Mouse (Mus musculus) right cerebral cortex, postnatal 36 days (tissue): ENCODE measurements around the gene Maml3.
A peak's percentile ranks its signal among the peaks of the same experiment; 100 is the strongest.

Experiments
- DNase-seq, 2 experiments: peaks; one replicate each; pipeline ENCODE4 v3.0.0; 2022; ENCODE audit warnings: low spot score in 2 of 2, mixed read lengths in 1 of 2

The Maml3 gene

DNA sequence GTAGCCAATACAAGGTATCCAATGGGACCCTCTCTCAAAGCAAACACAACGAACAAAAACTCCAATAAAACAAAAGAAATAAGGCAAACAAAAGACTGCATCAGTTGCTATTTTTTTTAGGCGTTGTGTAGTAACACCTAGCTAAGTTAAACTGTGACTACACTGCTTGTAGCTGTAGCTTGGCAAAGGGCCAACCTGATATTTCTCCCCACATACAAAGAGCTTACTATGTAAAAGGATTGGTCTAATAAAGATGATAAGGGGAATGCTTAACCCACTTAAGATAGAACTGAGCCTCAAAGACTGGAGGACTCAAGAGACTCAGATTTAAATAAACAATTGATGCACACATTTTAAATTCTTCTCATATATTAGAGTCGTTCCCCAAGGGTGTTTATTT lies 230.6 kb downstream of the Maml3 start:
- no peak for DNase-seq

DNA sequence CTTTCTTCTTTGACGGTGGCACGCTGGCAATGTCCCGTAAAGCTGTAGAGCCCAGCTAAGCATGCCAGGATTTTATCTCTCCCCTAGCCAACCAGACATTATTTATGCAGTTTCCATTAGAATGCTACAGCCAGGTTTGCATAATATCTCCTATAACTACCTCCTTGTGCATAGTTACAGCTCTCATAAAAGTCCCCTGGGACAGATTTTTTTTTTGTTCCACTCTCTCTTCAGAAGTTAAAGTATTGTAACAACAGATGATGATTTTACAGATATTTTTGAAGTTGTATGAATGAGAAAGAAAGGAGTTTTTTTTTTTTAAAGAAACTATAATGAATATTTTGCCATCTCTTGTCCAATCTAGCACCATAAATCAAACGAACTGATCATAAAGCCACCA lies 232.1 kb downstream of the Maml3 start:
- DNase-seq: no peak

DNA sequence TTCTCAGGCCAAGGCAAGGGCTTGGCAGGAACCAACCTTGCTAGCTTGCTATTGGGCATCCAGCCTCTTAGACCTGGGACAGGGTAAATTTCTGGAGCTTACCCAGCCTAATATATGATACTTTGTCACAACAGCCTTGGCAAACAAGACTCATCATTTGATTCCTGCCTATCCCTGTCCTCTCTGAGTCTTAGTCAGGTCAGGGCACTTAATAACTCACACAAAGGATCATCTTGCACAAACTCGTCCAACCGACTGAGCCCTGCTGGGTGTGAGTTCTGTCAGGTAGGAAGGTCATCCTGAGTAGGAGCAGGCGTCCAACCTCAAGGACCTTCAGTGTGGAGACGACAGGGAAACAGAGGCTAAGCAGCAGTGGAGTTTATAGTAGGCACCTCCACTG lies 233.5 kb downstream of the Maml3 start:
- no peak for DNase-seq

DNA sequence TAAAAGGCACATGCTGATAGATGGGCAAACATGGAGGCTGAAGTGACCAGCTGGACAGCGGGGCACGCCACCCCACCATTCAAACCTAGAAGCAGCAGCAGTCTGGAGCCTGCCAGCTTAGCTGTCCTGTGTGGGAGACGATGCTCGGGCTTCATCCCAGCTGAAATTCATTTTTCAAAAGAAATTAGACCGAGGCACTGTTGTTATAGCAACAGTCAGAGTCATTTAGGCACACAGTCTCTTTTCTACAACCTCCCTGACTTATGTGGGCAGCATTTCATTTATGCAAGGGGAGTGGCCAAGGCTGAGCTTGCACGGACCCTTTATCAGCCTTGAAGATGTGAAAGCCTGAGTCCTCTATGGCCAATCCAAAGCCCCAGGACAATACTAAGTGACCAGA lies 234.9 kb downstream of the Maml3 start:
- peak in 1 of 2 experiments; percentile 33 for DNase-seq

DNA sequence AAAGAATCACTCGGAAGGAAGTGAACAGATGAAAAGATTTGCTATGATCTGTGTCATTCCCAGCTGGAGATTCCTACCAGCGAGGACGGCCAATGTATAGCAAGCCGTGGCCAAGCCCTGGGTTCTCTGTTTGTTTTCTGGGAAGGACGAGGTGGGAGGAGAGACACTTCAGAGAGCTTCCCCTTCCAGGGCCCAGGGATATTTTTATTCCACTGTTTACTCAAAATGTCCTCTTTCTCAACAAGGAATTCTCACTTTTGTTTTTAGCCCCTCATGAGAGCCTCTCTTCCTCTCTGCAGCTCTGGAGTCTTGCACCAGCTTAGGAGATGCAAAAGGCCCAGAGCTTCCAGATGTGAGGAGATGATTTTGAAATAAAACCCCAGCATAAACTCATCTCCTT lies 236.0 kb downstream of the Maml3 start:
- no peak for DNase-seq

DNA sequence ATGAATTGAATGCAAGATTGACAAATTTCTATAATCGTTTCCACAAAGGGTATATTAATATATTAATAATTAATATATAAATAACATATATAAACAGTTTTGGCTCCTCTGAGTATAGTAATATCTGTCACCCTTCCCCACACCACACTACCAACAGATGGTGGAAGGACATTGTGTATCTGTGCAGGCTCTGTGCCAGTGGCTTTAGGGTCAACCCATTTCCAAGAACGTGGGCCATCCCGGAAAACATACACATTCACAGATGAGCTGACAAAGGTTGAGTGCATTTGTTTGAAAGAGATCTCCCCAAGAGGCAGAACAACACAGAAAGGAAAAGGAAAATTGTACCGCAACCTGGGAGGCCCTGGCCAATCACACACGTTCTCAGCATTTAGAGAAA lies 238.4 kb downstream of the Maml3 start:
- DNase-seq: no peak

DNA sequence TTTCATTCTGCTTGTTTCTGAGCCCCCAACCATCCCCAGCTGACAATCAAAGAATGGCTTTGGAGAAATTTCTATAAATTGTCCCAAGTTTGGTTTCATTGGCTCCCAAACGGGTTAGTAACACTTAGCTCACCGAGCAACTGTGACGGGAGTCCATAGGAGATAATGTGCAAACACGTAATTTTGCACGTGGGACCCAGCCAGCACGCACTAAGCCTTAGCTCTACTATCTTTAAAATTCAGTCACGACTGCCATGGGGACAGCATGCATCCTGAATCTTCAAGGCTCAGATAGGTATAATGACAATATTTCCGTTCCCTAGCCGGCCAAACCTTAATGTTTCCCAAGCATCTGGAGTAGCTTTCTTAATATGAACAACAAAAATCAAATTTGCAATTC lies 243.2 kb downstream of the Maml3 start:
- no peak for DNase-seq

DNA sequence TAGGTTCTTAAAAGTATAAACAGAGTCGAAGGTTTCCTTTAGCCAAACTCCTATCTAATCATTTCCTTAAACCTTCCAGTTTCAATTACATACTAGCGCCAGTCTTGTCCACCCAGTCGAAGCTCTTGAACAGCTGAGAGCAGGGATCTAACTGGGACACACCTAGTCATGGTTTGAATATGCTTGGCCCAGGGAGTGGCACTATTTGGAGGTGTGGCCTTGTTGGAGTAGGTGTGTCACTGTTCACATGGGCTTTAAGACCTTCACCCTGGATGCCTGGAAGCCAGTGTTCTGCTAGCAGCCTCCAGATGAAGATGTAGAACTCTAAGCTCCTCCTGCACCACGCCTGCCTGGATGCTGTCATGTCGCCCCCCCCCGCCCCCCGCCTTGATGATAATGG lies 244.4 kb downstream of the Maml3 start:
- no peak for DNase-seq

DNA sequence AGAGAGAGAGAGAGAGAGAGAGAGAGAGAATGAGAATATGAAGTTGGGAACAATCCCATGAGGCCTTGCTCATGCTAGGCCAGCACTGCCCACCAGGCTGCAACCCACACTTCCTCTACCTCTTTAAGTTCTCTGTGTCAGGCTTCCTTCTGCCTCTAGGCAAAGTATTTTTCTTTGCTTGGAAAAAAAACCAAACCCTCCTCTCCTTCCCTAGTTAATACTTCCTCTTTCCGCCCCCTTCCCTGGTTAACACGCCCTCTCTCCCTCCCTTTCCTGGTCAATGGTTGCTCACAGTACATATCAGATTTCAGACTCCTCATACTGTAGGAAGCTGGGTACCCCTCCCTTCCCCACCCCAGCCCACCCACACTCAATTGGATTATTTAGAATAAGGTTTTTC lies 245.7 kb downstream of the Maml3 start:
- no peak for DNase-seq

DNA sequence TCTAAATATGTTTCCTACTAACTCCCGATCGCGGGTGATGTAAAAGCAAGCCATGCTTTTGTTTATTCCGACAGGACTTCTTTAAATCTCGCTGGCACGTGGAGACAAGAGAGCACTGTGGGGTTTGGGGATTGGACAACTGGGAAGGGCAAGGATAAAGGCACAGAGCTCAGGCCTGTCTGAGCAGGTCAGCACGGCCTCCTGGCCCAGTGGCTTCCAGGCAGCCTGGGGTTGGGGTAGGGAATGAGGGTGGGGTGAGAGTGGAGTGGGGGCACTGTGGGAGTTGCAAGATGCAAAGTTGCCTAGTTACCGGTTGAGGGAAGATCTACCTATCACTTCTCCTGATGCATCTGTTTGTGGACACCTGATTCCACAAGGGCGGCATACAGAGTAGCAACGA lies 250.7 kb downstream of the Maml3 start:
- no peak for DNase-seq

DNA sequence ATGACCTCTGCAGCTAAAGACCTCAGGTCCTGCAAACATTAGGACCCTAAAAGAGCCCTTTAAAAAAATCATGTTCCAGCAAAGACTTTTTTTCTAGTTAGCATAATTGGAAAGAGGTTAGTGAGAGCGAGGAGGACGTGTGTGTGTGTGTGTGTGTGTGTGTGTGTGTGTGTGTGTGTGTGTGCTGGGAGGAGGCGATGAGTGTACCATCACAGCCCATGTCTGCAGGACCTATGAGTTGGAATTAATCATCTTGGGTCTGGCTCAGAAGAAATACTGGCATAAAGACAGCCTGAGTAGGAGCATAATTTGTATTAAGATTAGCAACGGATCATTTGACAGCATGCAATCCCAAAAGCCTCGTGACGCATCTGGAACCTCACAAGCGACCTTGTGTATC lies 251.3 kb downstream of the Maml3 start:
- DNase-seq: no peak

DNA sequence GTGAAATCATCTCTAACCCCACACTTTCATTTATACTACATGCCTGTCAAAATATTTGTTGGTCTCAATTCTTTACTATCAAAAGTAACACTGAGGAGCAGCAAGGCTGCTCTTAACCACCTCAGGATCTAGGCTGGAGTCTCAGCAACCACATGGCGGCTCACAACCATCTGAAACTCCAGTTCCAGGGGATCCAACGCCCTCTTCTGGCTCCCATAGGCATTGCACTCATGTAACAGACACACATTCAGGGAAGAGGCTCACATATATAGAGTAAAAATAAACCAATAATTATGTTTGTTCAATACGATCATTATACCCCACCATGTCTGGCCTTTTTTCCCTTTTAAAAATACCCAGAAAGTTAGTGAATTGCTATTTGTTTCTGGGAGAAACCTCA lies 252.2 kb downstream of the Maml3 start:
- no peak for DNase-seq

DNA sequence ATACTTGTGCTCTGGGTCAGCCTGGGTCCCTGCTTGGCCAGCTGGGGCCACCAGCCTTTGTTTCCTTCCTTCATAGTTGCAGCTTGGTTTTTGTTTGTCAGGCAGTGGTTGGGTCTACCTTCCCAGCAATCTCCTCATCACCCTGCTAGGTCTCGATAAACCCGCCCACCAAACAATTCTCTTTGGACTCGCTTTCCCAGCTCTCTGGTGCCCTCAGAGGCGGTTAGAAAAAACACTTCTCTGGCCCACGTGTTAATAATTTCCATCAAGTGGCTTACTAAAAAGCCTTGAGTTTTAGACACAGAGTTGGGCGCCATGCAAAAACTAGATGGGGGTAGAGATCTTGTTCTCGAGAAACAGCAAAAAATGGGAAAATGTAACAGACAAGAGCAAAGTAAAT lies 253.3 kb downstream of the Maml3 start:
- no peak for DNase-seq

DNA sequence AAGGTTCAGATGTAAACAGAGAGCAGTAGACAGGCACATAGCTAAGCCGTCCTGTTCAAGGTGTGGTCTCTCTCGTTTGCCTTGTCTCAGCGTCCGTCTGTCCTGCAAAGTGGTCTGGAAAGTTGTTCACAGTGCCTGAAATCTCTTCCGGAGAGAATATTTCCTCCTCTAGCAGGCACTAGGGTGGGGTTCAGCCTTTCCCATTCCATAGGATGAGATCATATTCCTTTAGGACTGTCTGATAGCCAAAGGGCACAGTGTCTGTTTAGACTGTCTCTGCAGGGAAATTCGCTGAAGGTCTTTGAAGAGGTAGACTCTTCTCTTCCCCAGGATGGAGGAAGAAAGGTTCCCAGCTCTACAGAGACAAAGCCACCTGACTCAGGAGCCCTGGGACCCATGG lies 255.4 kb downstream of the Maml3 start:
- DNase-seq: no peak

DNA sequence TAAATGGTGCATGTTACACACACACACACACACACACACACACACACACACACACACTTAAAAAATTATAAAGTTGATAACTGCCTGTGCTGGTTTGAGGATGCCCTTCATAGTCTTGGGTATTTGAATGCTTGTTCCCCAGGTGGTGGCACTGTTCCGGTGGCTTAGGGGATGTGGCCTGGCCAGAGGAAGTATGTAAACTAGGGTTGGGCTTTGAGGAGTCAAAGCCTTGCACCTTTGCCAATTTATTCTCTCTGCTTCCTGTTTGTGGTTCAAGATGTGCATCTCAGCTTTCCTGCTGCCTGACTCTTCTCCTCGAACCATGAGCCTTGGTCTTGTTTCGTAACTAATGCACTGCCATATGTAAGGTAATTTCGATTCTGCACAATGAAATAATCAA lies 257.6 kb downstream of the Maml3 start:
- no peak for DNase-seq

DNA sequence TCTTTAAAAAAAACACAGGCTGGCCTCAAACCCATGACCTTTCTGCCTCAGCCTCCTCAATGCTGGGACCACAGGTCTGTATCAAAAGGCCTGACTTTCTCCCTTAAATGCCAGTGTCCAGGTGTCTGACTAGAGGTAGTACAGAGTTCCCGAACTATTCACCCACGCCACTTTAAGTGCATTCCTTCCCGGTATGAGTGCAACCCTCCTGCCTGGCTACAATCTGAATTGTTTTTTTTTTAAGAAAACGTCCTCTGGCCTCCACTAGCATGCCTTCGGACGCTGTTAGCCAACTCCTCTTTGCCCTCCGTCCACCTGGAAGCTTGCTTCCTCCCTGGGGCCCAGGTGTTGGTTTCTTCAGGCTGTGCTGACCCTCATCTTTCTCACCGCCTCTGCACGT lies 260.6 kb downstream of the Maml3 start:
- DNase-seq: no peak

DNA sequence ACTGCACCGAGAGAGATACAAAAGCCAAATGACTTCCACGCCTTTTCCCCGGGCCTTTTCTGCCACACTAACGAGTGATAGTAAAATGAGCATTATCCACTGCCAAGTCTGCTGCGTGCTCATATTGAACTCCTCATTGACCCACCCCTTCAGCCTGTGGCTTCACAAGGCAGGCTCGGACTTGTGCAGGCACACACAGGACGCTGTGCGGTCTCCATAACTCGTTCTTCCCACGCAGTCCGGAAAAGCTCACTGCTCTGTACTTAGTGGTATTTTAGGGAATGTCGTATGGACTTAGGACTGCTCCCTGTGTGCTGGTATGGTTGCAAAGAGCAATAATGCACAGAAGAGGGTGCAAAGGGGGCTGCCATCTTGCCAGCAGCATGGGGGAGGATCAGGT lies 262.7 kb downstream of the Maml3 start:
- no peak for DNase-seq

DNA sequence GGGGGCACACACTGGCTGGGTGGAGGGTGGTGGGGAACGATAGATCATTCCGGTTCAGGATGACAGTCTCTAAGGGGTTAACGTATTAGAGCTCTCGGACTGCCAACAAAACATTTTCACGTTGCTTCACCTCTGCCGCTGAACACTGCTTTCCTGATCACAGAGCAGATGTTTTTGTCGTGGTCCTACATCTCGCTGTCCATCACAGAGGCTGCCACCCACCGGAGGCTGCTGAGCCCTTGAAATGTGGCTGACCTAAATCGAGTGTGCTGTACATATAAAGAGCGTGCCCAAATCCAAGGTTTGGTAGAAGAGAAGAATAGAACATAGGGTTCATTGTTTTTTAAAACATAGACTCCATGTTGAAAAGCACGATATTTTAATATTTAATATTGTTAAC lies 263.3 kb downstream of the Maml3 start:
- no peak for DNase-seq

DNA sequence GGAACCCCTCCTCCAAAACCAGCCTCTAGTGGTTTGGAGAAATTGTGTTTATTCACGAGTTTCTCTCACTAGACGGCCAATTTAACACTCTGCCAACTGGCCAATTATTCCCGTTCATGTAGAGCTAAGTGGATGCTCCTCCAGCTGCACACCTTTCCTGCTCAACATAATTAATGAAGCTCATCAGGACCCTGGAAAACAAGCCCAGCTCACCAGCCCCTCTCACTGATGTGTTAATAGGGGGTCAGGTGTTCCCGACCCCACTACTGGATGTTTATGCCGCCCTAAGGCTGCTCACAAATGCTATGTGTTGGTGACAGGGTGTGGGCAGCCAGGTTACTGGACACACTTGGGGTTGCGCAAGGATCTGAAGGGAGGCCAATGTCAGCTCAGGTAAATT lies 263.7 kb downstream of the Maml3 start:
- no peak for DNase-seq

DNA sequence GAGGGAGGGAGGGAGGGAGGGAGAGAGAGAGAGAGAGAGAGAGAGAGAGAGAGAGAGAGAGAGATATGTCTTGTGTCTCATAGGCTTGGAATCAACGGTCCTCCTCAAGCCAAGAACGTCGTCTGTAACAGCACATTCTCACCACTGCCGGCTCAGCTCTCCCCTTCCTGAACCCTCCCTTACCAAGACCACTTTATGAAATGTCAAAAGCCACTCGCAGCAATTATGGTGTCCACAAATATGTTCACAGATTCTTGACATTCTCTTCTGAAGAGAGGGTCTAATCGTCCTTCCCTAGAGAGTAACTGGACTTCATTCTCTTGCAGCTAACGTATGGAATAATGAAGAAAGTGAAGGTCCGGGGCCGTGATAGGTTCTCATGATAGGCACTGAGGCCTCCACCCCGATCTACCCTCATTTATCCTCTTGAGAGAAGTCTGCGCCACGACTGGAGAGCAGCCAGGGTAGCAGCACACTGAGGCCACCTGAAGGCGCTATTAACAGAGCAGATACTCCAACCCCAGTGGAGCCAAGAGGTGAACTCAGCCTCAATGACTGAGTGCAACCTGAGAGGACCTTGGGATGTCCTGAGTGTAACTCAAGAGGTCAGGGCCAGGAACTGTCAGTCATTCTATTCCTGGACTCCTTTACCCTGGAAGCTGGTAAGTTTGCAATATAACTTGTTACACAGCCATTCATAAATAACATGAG lies 264.6 kb downstream of the Maml3 start:
- DNase-seq: no peak

DNA sequence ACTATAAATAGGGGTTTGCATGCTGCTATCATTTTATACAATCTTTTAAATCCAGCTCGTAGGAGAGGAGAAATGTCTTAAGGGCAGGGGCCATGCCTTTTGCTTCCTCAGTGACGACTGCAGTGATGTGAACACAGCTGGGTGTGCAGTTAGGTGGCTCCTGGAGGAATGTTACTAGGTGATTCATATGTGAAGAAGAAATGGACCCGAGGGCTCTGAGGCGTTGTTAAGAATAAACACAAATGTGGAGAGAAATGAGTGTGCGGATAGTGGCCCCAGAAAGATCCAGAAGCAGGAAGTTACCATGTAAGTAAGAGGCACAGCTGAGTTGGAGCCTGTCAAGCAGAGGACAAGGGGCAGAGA lies 265.5 kb downstream of the Maml3 start:
- no peak for DNase-seq

DNA sequence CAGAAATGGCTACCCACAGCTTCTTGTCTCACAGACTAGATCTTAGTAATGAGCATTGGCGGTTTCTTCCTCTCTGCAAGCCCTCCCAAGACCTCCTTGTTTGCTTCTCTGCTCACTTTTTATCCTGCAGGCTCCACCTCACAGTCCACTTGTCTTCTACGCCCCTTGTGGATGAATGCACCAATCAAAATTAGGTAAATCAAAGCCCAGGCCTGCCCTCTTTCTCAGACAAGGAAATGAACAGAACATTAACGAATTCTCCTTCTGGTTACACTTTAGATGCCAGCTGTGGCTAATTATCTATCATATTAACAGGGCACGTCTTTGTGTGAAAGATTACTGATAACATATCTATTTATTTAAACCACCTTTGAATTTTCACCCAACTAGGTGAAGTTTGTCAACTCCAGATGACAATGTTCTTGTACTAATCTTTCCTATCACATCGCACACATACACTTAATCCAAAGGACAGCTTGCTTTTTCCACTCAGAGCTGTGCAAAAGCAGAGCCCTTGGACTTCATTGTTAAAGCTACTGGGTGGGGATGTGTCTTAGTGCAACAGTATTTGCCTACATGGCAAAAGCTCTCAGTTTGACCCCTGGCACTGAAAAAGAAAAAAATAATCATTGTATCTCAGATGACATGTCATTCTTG lies 266.1 kb downstream of the Maml3 start:
- no peak for DNase-seq

DNA sequence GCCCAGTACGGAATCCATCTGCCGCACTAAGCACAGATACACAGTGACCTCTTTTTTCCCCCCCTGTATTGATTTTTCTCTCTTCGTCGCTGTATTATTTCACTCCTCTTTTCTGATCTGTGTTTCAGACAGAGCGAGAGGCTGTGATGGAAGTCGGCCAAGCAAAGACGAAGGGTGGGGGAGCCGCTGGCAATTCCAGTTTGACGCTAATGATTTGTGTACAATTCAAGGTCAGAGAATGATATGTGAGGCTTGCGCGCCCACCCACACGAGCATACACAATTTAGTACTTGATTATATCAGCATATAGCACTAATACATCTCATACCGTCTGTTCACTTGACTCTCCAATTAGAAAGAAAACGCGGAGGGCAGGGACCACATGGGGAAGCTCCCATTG lies 271.9 kb downstream of the Maml3 start:
- DNase-seq: no peak

DNA sequence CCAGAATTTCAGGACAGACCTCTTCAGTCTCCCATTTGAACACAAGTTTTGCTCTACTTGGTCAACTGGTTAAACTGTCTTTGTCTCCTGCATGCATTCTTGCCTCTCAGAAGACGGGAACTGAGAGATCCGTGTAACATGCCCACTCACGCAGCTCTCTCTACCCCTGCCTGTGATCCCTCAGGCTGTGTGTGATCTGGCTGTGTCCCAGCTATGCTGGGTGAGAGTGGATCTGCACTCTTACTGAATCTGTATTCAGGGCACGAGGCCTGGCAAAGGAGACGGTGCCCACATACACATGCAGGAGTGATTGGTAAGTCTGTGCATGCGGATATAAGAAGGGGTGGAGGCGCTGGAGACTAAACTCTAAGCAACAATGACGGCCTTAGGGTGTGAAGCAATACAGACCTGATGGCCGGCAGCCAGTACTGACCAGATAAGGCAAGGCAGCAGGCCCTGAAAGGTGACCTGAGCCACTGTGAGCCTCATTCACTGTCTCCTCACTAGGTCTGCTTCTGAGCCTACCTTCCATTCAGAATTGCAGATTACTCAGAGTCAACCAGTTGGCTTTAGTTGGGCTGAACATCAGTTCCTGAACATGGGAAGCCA lies 274.0 kb downstream of the Maml3 start:
- DNase-seq: no peak
